Mouse (Mus musculus) kidney, embryonic 15.5 days (tissue): ENCODE measurements at regions not wholly inside any gene's neighbourhood (a gene's known extent, or its start where the extent isn't known, plus 50 kb on each side); places are given as distances from the start of the nearest gene placed in this dataset.
A peak's percentile ranks its signal among the peaks of the same experiment; 100 is the strongest.

Source experiments
- ATAC-seq: fragments of 200-750 bp; cut with Nextera tagmentation; replicated peaks from 2 replicates; pipeline ENCODE4 v1.8.0; 2017; ENCODE audit warnings: moderate TSS enrichment; ENCODE audit not compliant: low FRiP score
- H3K27ac ChIP-seq: fragments of 300-500 bp; sonication (generic); 2 replicates; pipeline ENCODE4 v1.5.1; 2015; ENCODE audit warnings: mild to moderate bottlenecking, inconsistent platforms
- H3K27me3 ChIP-seq: fragments of 300-500 bp; sonication (generic); 2 replicates; pipeline ENCODE4 v1.6.1; 2015; ENCODE audit warnings: inconsistent platforms
- H3K36me3 ChIP-seq: fragments of 300-500 bp; sonication (generic); 2 replicates; pipeline ENCODE4 v1.6.1; 2015; ENCODE audit warnings: inconsistent platforms
- H3K4me1 ChIP-seq: fragments of 300-500 bp; sonication (generic); 2 replicates; pipeline ENCODE4 v1.6.1; 2015; ENCODE audit warnings: inconsistent platforms
- H3K4me2 ChIP-seq: fragments of 300-500 bp; sonication (generic); 2 replicates; pipeline ENCODE4 v1.6.1; 2015; ENCODE audit warnings: moderate library complexity, mild to moderate bottlenecking, inconsistent platforms
- H3K4me3 ChIP-seq: fragments of 300-500 bp; sonication (generic); replicated peaks from 2 replicates; pipeline ENCODE4 v1.5.1; 2015; ENCODE audit warnings: mild to moderate bottlenecking, inconsistent platforms
- H3K9ac ChIP-seq: fragments of 300-500 bp; sonication (generic); 2 replicates; pipeline ENCODE4 v1.6.1; 2015; ENCODE audit warnings: mild to moderate bottlenecking, inconsistent platforms
- H3K9me3 ChIP-seq: fragments of 300-500 bp; sonication (generic); replicated peaks from 2 replicates; pipeline ENCODE4 v1.6.1; 2016; ENCODE audit warnings: inconsistent platforms
- WGBS: fragments of 180-500 bp; shearing (Covaris S2); methylation state at CpG from one replicate; pipeline ENCODE4 v1.1.7; 2015; ENCODE audit warnings: mixed read lengths; 5-methylcytosine and 5-hydroxymethylcytosine counted together

- WGBS = 24% methylated on average over 7 of the region's 7 CpGs
- no peaks in the 10 kb centered on the region for H3K9me3 ChIP-seq
- H3K27ac ChIP-seq = no peak overlapping the region
- peaks cover 72% of the 10 kb centered on the region for H3K4me1 ChIP-seq
- H3K9ac ChIP-seq = no peak overlapping the region
- no peak overlapping the region for H3K4me2 ChIP-seq
- H3K36me3 ChIP-seq = no peaks in the 10 kb centered on the region
- no peak overlapping the region for H3K4me3 ChIP-seq
- H3K27me3 ChIP-seq = peaks cover 35% of the 10 kb centered on the region
- ATAC-seq = no peak
Observed at GRCm38 (mm10) chr4:137130619-137131212, 82.1 kb upstream of the Zbtb40 start.

GRCm38 (mm10) chr4:137128152-137128551 is 79.6 kb upstream of the Zbtb40 start:
- 6% methylated on average over 15 of the region's 15 CpGs for WGBS
- Histone ChIP-seq H3K4me3 (no peak overlapping the region), H3K36me3 (no peaks in the 10 kb centered on the region), H3K27me3 (peaks cover 35% of the 10 kb centered on the region), H3K27ac (no peak overlapping the region), H3K4me2 (peak overlapping the region; percentile 27; the same call in 1 of the 2 replicates), H3K9me3 (no peaks in the 10 kb centered on the region), H3K4me1 (peaks cover 47% of the 10 kb centered on the region), H3K9ac (peak overlapping the region; percentile 21; the same call in 1 of the 2 replicates)
- ATAC-seq = 0 out of 2 replicates have a peak, but pooled peaks have one; percentile 22

- Histone ChIP-seq H3K4me1 (peaks cover 23% of the 10 kb centered on the region), H3K9ac (no peak overlapping the region), H3K27me3 (peaks cover 25% of the 10 kb centered on the region; the same call in 1 of the 2 replicates), H3K4me3 (no peak overlapping the region), H3K36me3 (no peaks in the 10 kb centered on the region), H3K9me3 (no peaks in the 10 kb centered on the region), H3K4me2 (no peak overlapping the region), H3K27ac (no peak overlapping the region)
- WGBS = 50% methylated on average over 10 of the region's 10 CpGs
- no peak for ATAC-seq
Observed at GRCm38 (mm10) chr4:137121684-137122083, 73.1 kb upstream of the Zbtb40 start.

DNA sequence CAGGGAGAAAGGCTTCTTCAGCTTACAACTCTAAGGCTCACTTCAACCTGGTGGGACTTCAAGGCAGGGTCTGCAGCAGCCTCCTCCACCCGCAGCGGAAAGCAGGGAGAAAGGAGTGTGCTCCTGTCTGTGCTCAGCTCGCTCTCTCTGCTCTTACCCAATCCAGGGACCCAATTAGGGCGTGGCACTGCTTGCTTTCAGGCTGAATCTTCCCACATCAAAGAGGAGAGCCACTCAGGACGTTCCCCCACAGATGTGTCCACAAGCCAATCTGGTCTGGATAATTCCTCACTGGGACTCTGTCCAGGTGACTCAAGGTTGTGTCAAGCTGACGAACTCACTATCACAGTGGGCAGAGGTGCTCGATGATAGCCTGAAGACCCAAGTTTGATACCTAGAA is 72.0 kb upstream of the Zbtb40 start:
- H3K27ac ChIP-seq = no peak overlapping the region
- peaks cover 22% of the 10 kb centered on the region; the same call in 1 of the 2 replicates for H3K27me3 ChIP-seq
- no peak overlapping the region for H3K9ac ChIP-seq
- H3K4me3 ChIP-seq = no peak overlapping the region
- 75% methylated on average over 7 of the region's 7 CpGs for WGBS
- H3K9me3 ChIP-seq = no peaks in the 10 kb centered on the region
- no peak for ATAC-seq
- no peaks in the 10 kb centered on the region for H3K36me3 ChIP-seq
- H3K4me2 ChIP-seq = no peak overlapping the region
- H3K4me1 ChIP-seq = peaks cover 23% of the 10 kb centered on the region

GRCm38 (mm10) chr4:137118332-137118715 is 69.7 kb upstream of the Zbtb40 start:
- no peaks in the 10 kb centered on the region for H3K36me3 ChIP-seq
- peak overlapping the region; percentile 71 for H3K4me2 ChIP-seq
- peak overlapping the region; percentile 35 for H3K9ac ChIP-seq
- peaks cover 23% of the 10 kb centered on the region for H3K4me1 ChIP-seq
- peaks cover 22% of the 10 kb centered on the region; the same call in 1 of the 2 replicates for H3K27me3 ChIP-seq
- WGBS = 3% methylated on average over 10 of the region's 10 CpGs
- peak overlapping the region; percentile 69 for H3K27ac ChIP-seq
- peak overlapping the region; percentile 39 for H3K4me3 ChIP-seq
- peak; percentile 75 for ATAC-seq
- H3K9me3 ChIP-seq = no peaks in the 10 kb centered on the region

DNA sequence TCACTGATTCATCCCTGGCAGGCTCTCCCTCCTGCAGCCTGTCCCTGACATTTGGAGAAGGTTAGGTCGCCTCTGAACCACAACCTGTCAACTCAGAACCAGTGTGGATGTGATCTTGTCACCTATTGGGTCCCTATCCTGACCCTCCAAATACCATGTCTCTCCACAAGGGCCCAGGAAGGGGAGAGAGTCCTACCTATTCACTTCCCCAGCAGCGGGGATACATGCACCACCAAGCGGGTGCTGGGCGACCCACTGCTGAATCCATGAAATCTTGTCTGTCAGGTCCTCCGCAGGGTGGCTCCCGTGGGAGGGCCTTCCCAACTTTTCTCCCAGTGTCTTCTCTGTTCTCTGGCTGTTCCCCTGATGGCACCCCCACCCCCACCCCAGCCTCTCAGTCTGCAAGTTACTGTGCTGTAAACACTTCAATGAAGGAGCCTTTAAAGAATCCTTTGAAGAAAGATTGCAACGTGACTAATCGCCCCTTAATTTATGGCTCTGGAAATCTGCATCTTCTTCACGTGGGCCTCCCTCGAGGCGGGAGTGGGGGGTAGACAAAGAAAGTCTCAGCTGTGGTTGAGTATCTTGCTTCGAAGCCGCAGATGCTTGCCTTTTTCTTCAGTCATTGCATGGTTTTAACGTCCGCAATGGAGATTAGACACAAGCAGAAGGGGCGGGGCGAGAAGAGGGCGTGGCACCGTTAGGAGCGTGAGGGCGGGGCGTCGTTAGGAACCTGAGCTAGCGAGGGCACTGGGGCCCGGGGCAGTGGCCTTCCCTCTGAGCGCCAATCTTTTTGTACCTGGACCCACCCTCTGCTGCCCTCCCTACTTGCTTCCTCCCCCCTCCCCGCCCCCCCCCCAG is 69.1 kb upstream of the Zbtb40 start:
- H3K9ac ChIP-seq = peak overlapping the region; percentile 35
- peaks cover 23% of the 10 kb centered on the region for H3K4me1 ChIP-seq
- 1% methylated on average over 27 of the region's 27 CpGs for WGBS
- no peaks in the 10 kb centered on the region for H3K36me3 ChIP-seq
- H3K27me3 ChIP-seq = peaks cover 22% of the 10 kb centered on the region; the same call in 1 of the 2 replicates
- peak overlapping the region; percentile 71 for H3K4me2 ChIP-seq
- H3K9me3 ChIP-seq = no peaks in the 10 kb centered on the region
- peak overlapping the region; percentile 69 for H3K27ac ChIP-seq
- H3K4me3 ChIP-seq = peak overlapping the region; percentile 39
- ATAC-seq = peak; percentile 91

GRCm38 (mm10) chr4:137115062-137115461 is 66.5 kb upstream of the Zbtb40 start:
- Histone ChIP-seq H3K27ac (no peak overlapping the region), H3K4me1 (peaks cover 23% of the 10 kb centered on the region), H3K9ac (no peak overlapping the region), H3K4me2 (no peak overlapping the region), H3K4me3 (no peak overlapping the region), H3K9me3 (no peaks in the 10 kb centered on the region), H3K27me3 (peaks cover 15% of the 10 kb centered on the region; the same call in 1 of the 2 replicates), H3K36me3 (no peaks in the 10 kb centered on the region)
- ATAC-seq = no peak
- WGBS = 90% methylated on average over 14 of the region's 14 CpGs

GRCm38 (mm10) chr4:137110276-137110675 is 61.7 kb upstream of the Zbtb40 start:
- Histone ChIP-seq H3K27me3 (no peaks in the 10 kb centered on the region), H3K36me3 (no peaks in the 10 kb centered on the region), H3K9ac (no peak overlapping the region), H3K27ac (no peak overlapping the region), H3K4me1 (no peaks in the 10 kb centered on the region), H3K9me3 (no peaks in the 10 kb centered on the region), H3K4me2 (no peak overlapping the region), H3K4me3 (no peak overlapping the region)
- no peak for ATAC-seq
- 74% methylated on average over 10 of the region's 10 CpGs for WGBS

DNA sequence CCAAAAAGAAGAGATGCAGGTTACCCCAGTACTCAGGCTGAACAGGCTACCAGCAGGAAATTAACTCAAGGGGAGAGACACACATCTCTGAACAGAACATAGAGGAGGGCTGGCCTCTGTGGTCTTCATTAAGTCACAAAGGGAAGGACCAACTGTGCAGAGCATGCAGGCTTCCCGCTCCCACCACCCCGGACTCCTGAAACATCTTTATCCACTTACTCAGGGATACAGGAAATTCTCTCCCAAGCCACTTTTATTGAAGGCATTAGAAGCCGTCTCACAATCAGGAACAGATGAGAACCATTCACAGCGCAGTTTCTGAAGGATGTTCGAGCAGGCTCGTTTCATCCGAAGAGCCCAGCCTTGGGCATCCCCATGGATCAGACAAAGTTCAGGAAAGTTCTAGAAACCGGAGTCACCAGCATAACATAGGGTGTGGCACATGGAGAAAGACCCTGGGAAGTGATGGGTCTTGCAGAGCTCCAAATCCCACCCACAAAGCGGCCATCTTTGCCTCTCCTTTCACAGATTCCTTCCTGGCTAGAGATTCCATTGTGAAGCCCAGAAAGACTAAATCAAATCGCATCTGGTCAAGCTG is 55.9 kb upstream of the Zbtb40 start:
- no peak overlapping the region for H3K27ac ChIP-seq
- no peaks in the 10 kb centered on the region for H3K27me3 ChIP-seq
- H3K4me3 ChIP-seq = no peak overlapping the region
- no peaks in the 10 kb centered on the region for H3K36me3 ChIP-seq
- 85% methylated on average over 10 of the region's 10 CpGs for WGBS
- no peak overlapping the region for H3K9ac ChIP-seq
- ATAC-seq = no peak
- H3K4me1 ChIP-seq = no peaks in the 10 kb centered on the region
- no peak overlapping the region for H3K4me2 ChIP-seq
- no peaks in the 10 kb centered on the region for H3K9me3 ChIP-seq

- H3K4me3 ChIP-seq = no peak overlapping the region
- no peak overlapping the region for H3K9ac ChIP-seq
- H3K27me3 ChIP-seq = no peaks in the 10 kb centered on the region
- WGBS = 84% methylated on average over 12 of the region's 12 CpGs
- no peak for ATAC-seq
- no peaks in the 10 kb centered on the region for H3K36me3 ChIP-seq
- no peaks in the 10 kb centered on the region for H3K9me3 ChIP-seq
- no peak overlapping the region for H3K27ac ChIP-seq
- no peaks in the 10 kb centered on the region for H3K4me1 ChIP-seq
- H3K4me2 ChIP-seq = no peak overlapping the region
Observed at GRCm38 (mm10) chr4:137101169-137101568, 52.6 kb upstream of the Zbtb40 start.

DNA sequence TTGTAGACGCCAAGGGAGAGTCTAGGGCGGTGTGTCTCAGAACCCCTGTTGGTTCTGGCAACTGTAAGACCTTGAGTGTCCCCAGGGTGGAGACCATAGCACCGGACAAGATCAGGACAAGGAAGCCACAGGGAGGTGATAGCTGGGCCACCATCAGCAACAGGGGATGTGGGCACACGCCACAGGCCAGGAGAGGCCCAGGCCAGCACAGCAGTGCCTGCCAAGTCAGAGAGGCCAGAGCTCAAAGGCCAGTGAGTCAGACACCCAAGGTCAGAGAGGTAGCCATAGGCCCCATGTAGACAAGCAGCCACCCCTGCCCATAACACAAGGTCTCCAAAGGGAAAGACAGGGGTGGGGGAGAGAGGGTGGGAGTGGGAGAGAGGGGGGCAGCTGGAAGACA is 52.2 kb upstream of the Zbtb40 start:
- Histone ChIP-seq H3K9ac (no peak overlapping the region), H3K36me3 (no peaks in the 10 kb centered on the region), H3K9me3 (no peaks in the 10 kb centered on the region), H3K27me3 (no peaks in the 10 kb centered on the region), H3K27ac (no peak overlapping the region), H3K4me3 (no peak overlapping the region), H3K4me2 (no peak overlapping the region), H3K4me1 (no peaks in the 10 kb centered on the region)
- ATAC-seq = no peak
- 98% methylated on average over 4 of the region's 4 CpGs for WGBS
